Mouse (Mus musculus): ENCODE measurements around the gene Rcbtb1. TPM values are rescaled to one million over a fixed set of nuclear protein-coding genes. Genes with fewer than 3 reads are reported as not detected.

The Rcbtb1 gene
- total and polyA plus RNA-seq, 3 experiments: 26.0 to 41.7 (median 31.7) TPM

- Histone ChIP-seq H3K9me3 (replicated peaks; ENCODE audit: low read length) (no peaks in the 10 kb centered on the region), H3K4me3 (replicated peaks in 1 of 3; ENCODE audit: low read depth in 2 of 3, low read length in 2 of 3, poor library complexity in 1 of 3) (no peak overlapping the region), H3K4me2 (ENCODE audit: insufficient read depth, low read depth, poor library complexity, severe bottlenecking) (no peak overlapping the region), H3K36me3 (replicated peaks in 1 of 2; ENCODE audit: control insufficient read depth in 1 of 2, insufficient read depth in 1 of 2, low read length in 1 of 2) (peaks cover 2 to 30% of the 10 kb centered on the region in 2 experiments), H3K27me3 (replicated peaks) (no peaks in the 10 kb centered on the region), H3K9ac (ENCODE audit: insufficient read depth, low read depth) (no peak overlapping the region), H3K4me1 (ENCODE audit: control insufficient read depth in 1 of 2, insufficient read depth in 2 of 2) (peaks cover 2 to 67% of the 10 kb centered on the region in 2 experiments), H3K79me2 (replicated peaks; ENCODE audit: control insufficient read depth, extremely low read depth, insufficient read depth, poor library complexity, severe bottlenecking) (peaks cover 17% of the 10 kb centered on the region), H3K27ac (ENCODE audit: insufficient read depth, low read depth) (no peak overlapping the region)
- dilution Hi-C loops (cut with MboI; ENCODE audit: extremely low pct_ligation_motif_present, extremely low pct_unique_long_range_greater_than_20kb, low sequenced_read_pairs) (no loop called here), in situ Hi-C loops (cut with MboI; ENCODE audit: low pct_ligation_motif_present, low pct_unique_long_range_greater_than_20kb, low sequenced_read_pairs) (no loop called here)
- TF ChIP-seq ZC3H11A (IDR thresholded peaks at IDR 0.05; ENCODE audit: low read depth, low read length) (no peak), CTCF (conservative IDR thresholded peaks at IDR 0.05 in 1 of 2, IDR thresholded peaks at IDR 0.05 in 1 of 2; ENCODE audit: low read depth in 2 of 2, low read length in 2 of 2) (no peak), ELF1 (IDR thresholded peaks at IDR 0.05; ENCODE audit: low read depth, low read length) (no peak), ZNF384 (IDR thresholded peaks at IDR 0.05; ENCODE audit: low read depth, low read length) (no peak), RCOR1 (conservative IDR thresholded peaks at IDR 0.05; ENCODE audit: low read depth, low read length) (no peak), CHD1 (IDR thresholded peaks at IDR 0.05; ENCODE audit: low read depth, low read length) (no peak), MXI1 (IDR thresholded peaks at IDR 0.05; ENCODE audit: low read depth, low read length) (no peak), SMC3 (IDR thresholded peaks at IDR 0.05; ENCODE audit: low read depth, low read length) (no peak), EP300 (IDR thresholded peaks at IDR 0.05; ENCODE audit: low read length) (no peak), KAT2A (IDR thresholded peaks at IDR 0.05; ENCODE audit: insufficient replicate concordance, low read length) (no peak), MYC (IDR thresholded peaks at IDR 0.05; ENCODE audit: low read depth, low read length) (no peak), ZMIZ1 (IDR thresholded peaks at IDR 0.05; ENCODE audit: low read depth, low read length) (no peak), MEF2A (IDR thresholded peaks at IDR 0.05; ENCODE audit: borderline replicate concordance, low read depth, low read length) (no peak), TCF12 (IDR thresholded peaks at IDR 0.05; ENCODE audit: low read depth, low read length) (no peak), GABPA (IDR thresholded peaks at IDR 0.05; ENCODE audit: insufficient replicate concordance, low read depth, low read length) (no peak), HCFC1 (IDR thresholded peaks at IDR 0.05; ENCODE audit: low read depth, low read length) (no peak), RAD21 (IDR thresholded peaks at IDR 0.05; ENCODE audit: low read depth, low read length) (no peak), UBTF (IDR thresholded peaks at IDR 0.05; ENCODE audit: low read depth, low read length) (no peak), JUN (IDR thresholded peaks at IDR 0.05; ENCODE audit: insufficient read depth, low read depth, low read length) (no peak)
- no peak for DNase-seq (ENCODE audit: extremely low read depth)
Measured at GRCm38 (mm10) chr14:59205461-59205860, 4.5 kb downstream of the Rcbtb1 start.

- Histone ChIP-seq H3K4me3 (replicated peaks in 1 of 3; ENCODE audit: low read depth in 2 of 3, low read length in 2 of 3, poor library complexity in 1 of 3) (no peak overlapping the region), H3K4me1 (ENCODE audit: control insufficient read depth in 1 of 2, insufficient read depth in 2 of 2) (peaks cover 2 to 63% of the 10 kb centered on the region in 2 experiments), H3K4me2 (ENCODE audit: insufficient read depth, low read depth, poor library complexity, severe bottlenecking) (no peak overlapping the region), H3K79me2 (replicated peaks; ENCODE audit: control insufficient read depth, extremely low read depth, insufficient read depth, poor library complexity, severe bottlenecking) (peaks cover 17% of the 10 kb centered on the region), H3K27me3 (replicated peaks) (no peaks in the 10 kb centered on the region), H3K9ac (ENCODE audit: insufficient read depth, low read depth) (no peak overlapping the region), H3K9me3 (replicated peaks; ENCODE audit: low read length) (no peaks in the 10 kb centered on the region), H3K27ac (ENCODE audit: insufficient read depth, low read depth) (no peak overlapping the region), H3K36me3 (replicated peaks in 1 of 2; ENCODE audit: control insufficient read depth in 1 of 2, insufficient read depth in 1 of 2, low read length in 1 of 2) (peaks cover 5 to 31% of the 10 kb centered on the region in 2 experiments)
- in situ Hi-C loops (cut with MboI; ENCODE audit: low pct_ligation_motif_present, low pct_unique_long_range_greater_than_20kb, low sequenced_read_pairs) (no loop called here), dilution Hi-C loops (cut with MboI; ENCODE audit: extremely low pct_ligation_motif_present, extremely low pct_unique_long_range_greater_than_20kb, low sequenced_read_pairs) (no loop called here)
- DNase-seq (ENCODE audit: extremely low read depth): no peak
- TF ChIP-seq NRF1 (IDR thresholded peaks at IDR 0.05; ENCODE audit: low read depth, low read length) (no peak), USF2 (conservative IDR thresholded peaks at IDR 0.05; ENCODE audit: low read depth, low read length) (no peak), BHLHE40 (IDR thresholded peaks at IDR 0.05; ENCODE audit: low read depth, low read length) (no peak)
Measured at GRCm38 (mm10) chr14:59205976-59206583, 5.1 kb downstream of the Rcbtb1 start.

Measured in CH12.LX (cell line).